Mouse (Mus musculus) megakaryocyte, adult 5-6 weeks (primary cell): ENCODE measurements around the gene Rab25. TPM values are rescaled to one million over a fixed set of nuclear protein-coding genes. Genes with fewer than 3 reads are reported as not detected.
"Not testable (repeated sequence)": the region's sequence is repeated elsewhere in the genome, so short reads cannot be mapped to it uniquely, and the experiment has no call there.

Experiments used
- ATAC-seq: 2 replicates; pipeline ENCODE4 v1.8.0; 2016; ENCODE audit warnings: mild to moderate bottlenecking, inconsistent platforms; ENCODE audit not compliant: poor library complexity, severe bottlenecking
- total RNA-seq, 2 experiments: library from RNA; stranded (forward) in 1 of 2; stranded (reverse) in 1 of 2; fragments of 153-499, 151-499 nt in 1 of 2; fragments of 221-1000, 200-1000 nt in 1 of 2; gene quantifications; 2 replicates each; pipeline versions ENCODE4 v1.2.3 to v1.2.4; 2015 to 2017

The Rab25 gene
- total RNA-seq (2015) = not detected in 2 replicates
- not detected in 2 replicates for total RNA-seq (2017)

DNA sequence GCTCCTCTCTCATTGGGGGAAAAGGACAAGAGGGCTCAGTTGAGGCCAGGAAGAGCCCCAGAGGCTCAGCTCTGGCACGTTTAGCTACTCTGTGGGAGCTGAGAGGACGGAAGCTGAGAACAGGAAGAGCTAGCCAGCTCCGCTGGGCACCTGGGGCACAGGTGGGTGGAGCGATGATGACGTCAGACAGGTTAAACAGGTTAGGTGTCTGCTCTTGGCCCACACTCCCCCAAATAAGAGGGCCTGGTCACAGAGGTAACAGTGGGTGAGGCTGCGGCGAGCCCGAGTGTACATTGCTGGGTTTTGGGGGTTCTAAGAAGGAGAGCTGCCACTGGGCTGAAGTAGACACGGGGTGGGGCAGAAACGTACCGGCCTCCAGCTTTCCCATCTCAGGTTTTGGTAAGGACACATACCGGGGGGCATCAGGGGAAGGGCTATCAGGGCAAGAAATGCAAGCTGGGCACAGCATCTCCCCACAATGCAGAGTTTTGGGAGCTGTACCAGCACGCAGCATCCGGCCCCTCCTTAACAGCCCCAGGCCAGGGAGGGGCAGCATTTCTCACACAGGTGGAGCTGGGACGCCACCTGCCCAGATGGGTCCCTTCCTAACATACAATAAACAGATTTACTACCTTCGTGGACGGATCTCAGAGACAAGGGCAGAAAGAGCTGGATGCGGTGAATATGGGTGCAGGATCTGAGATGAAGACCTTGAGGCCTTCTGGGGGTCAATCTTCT lies at the start of gene Rab25:
Rab25 (minus strand) TSS at position 121 of the 738 bp plus-strand sequence.
- ATAC-seq = no peak

DNA sequence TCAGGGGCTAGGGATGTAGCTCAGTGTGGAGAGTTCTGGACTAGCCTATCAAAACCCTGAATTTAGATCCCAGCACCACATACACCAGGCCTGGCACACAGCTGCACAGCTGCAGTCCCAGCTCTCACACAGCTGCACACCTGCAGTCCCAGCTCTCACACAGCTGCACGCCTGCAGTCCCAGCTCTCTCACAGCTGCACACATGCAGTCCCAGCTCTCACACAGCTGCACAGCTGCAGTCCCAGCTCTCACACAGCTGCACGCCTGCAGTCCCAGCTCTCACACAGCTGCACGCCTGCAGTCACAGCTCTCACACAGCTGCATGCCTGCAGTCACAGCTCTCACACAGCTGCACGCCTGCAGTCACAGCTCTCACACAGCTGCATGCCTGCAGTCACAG lies 48.4 kb upstream of the Rab25 start:
- not testable (repeated sequence) for ATAC-seq

DNA sequence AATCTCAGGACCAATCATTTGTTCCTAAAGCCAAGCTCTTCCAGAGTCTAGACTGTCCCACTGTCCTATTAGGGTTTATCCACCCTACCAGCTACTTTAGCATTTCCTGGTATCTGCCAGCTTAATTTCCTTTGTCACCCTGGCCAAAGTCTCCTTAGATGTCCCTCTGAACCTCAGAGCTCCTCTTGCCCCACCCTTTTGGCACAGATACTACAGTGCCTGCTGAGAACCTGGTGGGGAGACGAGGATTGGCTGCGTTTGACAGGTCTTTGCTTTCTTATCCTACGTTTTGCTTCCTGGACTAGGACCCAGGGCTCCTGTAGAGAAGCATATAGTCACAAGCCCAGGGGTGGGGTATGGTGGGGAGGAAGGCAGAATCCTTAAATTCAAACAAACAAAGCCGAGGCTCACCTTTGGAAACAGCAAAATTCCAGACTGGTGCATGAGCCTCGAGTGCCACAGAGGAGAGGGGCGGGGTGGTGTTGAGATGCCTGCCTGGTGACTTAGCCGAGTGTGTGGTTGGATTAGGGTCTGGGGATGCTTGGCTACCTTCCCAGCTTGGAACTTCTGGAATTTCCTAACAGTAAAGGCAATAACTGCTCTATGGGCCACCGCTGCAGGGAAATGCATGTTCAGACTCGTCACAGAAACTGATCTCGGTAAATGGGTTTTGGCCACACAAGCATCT lies 45.9 kb upstream of the Rab25 start:
- ATAC-seq = no peak

DNA sequence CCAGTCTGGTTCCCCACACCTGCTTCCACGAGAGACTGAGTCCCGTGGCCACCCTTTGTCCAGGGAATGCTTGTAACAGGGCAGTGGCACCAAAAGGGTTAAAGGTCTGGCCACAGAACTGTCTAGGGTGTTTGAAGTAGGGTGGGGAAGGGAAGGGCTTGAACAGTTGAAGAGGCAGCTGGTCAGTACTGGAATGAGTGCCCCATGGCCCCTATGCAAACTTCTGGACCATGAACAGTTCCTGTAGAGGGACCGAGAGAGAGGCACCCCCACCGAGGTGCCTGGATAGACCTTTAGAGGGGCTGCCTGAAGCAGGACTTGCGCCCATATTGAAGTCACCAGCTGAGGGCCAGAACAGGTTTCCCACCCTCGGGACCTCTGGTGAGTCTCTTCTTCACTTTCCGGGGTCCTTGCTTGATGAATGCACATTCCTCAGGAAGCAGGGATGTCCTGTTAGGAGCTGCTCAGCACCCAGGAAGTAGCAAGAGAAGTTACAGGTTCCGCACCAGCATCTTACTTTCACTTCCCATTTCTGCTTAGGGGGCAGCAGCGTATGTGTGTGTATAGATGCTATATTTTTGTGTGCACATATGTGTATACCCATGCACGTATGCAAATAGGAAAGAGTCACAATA lies 45.0 kb upstream of the Rab25 start:
- peak; percentile 74 for ATAC-seq

DNA sequence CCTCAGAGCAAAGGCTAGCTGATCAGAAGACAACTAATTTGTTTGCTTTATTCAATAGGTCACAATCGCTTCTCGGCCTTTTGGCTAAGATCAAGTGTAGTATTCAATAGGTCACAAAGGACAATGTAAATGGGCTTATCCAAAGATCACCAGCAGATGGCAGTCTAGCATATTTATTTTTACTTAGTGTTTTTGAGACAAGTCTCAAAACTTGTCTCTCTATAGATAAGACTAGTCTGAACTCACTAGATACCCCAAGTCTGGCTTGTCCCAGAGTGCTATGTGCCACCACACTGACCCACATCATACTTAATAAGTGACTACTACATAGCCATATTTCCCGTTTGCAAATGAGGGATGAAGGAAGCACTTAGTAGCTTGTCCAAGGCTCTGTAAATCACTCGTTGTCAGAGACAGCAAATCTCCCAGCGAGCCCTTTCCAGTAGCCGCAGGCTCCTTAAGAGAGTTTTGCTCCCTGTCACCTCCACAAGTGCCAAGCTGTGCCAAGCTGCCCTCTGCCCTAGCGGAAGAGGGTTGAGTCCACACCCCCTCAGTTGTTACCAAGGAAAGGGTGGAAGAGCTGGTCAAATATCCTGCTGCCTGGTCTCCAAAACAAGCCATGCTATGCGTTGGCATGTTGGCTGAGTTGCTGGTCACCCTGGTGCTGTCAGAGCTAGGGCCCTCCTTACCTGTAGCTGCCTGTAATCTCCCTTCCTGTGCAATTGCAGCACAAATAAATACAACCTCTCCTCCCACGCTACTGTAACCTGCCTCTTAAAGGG lies 44.0 kb upstream of the Rab25 start:
- peak; percentile 73 for ATAC-seq

DNA sequence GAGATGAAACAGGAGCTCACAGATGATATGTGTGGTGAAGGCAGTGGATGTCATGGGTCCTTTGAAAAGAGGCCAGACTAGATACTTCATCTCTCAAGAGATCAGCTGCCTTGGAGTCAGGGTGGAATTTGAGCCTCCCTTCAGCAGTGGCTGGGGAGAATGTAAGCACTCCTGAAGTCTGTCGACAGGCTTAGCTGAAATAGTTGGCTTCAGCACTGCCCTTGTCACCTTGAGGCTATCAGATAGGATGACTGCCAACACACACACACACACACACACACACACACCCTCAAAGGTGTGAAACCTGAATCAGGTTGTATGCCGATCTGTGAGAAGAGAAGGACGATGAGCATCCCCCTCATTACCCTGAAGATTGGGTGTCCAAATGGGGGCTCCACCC lies 42.9 kb upstream of the Rab25 start:
- ATAC-seq = no peak

DNA sequence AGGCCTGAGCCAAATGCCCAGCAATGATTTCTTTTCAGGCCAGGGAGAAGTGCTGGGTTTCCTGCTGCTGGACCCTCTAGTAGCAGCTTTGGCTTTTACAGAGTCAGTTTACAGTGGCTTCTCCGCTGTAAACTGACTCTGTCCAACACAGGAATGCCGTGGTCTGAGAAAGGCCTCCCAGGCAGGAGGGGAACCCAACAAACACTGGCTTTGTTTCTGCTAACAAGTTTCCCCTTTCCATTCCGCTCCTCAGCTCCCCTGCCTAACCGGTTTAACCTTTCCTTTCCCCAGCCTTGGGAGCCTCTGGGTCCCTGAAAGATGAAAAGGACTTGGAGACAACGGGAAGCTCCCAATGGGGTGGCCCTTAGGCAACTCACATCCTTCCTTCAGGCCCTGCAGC lies 42.1 kb upstream of the Rab25 start:
- ATAC-seq = no peak

DNA sequence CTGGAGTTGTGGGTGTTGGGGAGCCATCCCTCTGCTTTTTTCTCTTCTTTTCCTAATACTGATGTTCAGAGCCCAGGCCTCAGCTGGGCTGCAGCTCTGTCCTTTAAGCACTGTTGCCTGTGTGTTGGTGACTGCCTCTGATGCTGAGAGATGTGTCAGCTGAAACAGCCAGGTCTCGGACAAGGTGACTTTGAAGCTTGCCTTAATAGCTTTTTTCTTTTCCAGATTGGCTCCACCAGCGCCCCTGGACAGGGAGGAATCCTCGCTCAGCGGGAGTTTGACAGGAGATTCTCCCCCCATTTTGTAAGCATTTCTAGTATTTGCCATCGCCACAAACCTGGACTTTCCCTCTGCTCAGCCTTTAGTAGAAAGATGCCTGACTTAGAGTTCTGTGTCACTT lies 38.5 kb upstream of the Rab25 start:
- ATAC-seq = no peak

DNA sequence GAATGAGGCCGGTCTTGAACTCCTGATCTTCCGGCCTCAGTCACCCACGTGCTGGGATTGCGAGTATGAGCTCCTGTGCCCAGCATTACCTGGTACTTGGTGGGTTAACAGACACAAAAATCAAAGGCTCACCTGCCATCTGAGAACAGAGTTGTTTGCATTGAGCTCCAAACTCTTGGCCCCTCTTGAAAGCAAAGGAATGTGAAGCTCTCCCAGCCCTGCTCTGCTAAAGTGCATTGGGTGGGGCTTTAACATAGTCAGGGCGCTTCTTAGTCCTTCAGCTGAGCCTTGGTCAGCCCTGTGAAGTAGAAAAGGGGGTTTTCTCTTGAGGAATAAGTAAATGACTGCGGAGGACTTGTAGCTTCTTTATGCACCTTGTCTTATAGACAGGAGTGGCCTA lies 37.7 kb upstream of the Rab25 start:
- no peak for ATAC-seq

DNA sequence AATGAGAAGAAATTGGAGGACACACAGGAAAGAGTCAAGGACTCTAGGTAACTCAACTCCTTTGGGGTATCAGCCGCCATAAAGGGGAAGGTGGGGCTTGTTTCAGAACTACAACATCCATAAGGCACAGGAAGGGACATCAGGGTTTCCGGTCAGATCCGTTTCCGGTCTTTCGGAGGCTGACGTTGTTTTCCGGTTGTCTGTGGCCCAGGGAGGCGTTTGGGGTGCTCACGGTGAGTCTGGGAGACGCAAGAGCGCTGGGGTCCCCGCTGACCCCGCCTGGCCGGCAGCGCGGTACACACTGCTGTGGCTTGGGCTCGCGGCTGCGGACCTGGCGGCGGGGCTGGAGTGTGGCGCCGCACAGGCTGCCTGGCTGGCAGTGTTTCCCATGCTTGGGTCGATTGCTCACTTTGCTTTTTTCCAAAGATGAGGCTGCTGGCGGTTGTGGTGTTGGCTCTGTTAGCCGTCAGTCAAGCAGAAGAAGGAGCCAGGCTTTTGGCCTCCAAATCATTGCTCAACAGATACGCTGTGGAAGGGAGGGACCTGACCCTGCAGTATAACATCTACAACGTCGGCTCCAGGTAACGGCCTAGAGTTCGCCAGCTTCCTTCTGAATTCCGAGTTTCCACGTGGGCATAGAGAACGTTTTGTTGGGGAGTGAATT lies 31.5 kb upstream of the Rab25 start:
- ATAC-seq = peak; percentile 100

DNA sequence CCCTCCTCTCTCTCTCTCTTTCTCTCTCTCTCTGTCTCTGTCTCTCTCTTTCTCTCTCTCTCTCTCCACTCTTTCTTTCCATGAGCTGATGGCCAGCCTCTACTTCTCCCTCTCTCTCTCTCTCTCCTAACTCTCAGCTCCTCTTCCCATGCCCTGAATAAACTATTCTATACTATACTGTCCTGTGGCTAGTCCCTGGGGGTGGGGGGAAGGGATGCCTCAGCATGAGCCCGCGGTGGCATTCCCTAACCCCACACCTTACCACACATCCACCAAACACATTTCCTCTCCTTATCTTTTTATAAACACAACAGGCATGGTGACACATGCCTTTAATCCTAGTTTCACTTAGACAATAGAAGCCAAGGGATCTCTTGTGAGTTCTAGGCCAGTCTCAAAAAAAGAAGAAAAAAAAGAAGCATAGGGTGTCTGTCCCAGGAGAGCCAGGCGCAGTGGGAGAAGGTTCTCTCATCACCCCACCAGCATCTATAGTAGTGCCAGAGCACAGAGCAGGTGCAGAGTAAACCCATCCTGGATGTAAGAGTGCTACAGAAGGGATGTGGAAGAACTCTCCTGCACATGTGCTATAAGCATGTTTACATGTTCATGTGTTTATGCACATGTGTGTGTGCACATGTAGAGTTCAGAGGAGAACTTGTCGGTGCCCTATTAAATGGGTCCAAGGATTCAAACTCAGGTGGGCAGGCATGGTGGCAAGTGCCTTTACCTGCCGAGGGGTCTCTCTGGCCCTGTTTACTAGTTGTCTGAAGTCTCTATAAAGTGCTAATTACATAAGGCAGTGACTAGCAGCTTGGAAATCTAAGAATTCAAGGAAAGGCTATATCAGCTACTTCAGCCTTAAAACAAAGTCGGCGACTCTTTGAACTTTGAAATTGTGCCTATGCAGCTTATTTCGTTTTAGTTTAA lies 30.7 kb upstream of the Rab25 start:
- no peak for ATAC-seq

DNA sequence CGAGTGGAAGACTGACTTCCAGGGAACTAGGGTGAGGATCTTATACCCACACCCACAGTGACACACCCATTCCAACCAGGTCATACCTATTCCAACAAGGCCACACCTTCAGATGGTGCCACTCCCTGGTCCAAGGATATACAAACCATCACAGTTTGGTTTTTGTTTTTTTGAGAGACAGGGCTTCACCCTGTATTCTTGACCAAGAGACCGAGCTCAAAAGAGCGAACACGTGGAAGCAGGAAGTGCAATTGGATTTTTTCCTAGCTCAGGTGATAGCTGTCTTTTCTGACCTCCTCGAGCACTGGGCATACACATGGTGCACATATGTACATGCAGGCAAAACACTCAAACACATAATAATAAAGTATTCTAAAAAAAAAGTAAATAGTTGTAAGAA lies 29.7 kb upstream of the Rab25 start:
- not testable (repeated sequence) for ATAC-seq

DNA sequence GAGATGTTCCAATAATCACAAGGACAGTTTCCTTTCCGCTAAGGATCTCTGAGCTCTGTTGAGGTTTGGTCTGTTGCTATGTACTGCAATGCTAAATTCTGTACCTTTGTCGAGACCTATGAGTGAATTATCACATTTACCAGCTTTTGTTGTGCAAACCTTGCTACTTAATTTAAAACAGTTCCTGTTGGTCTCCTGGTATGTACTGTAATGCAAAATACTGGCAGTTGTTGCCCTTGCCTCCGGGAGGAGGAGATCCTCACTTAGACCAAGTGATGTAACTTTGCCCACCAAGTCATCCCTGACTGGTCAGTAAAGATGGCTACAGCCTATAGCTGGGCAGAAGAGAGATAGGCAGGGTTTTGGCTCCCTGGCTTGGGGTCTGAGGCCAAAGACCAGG lies 27.4 kb upstream of the Rab25 start, which contains the start of gene Ssr2:
Ssr2 (plus strand) TSS at position 337 of the 400 bp plus-strand sequence.
- no peak for ATAC-seq

DNA sequence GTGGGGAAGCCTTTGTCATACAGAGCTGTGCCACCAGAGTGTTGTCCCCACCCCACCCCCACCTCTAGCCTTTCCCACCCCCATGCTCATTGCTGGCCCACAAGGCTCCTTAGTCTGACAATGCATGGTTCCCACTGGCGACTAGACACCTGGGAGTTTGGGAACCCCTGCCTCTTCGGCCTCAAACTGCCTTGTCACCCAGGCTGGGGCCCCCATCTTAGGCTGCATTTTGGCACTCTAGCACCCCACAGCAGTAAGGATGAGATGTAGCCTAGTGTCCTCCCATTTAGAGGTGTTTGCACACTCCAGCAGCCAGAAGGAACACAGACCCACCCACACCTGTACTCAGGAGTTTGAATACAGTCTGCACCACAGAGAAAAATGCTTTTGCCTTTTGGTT lies 25.7 kb upstream of the Rab25 start:
- ATAC-seq = no peak

DNA sequence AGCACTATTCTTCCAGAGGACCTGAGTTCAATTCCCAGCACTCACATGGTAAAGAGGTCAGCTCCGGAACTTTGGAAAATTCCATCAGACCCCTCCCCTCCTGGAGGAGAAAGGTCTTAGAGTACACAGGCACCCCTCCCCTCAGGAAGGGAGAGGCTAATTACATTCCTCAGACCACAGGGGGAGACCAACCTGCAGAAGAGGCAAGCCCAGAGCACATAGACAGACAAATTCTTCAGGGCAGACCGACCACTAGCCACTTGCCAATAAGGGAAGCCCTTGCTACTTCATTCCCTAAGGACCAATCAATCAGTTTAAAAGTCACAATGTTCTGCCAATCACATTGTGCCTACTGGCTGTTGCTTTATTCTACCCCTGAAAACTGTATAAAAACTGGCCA lies 24.7 kb upstream of the Rab25 start:
- ATAC-seq = no peak

DNA sequence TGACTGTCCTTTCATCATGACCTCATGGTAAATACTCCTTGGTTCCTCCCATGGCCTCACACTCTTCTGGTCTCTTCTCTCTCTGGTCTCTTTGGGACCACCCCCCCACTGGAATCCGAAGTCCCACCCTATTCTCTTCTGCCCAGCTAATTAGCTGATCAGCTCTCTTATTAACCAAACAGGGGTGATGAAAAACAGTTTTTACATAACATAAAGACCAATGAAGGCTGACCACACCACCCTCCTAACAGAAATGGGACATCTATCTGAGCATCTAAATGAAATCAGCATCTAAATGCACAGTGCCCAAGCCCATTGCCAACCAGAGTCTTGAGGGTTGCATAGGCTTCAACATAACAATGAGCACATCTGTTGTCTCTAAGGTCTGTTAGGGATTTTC lies 23.8 kb upstream of the Rab25 start:
- no peak for ATAC-seq

DNA sequence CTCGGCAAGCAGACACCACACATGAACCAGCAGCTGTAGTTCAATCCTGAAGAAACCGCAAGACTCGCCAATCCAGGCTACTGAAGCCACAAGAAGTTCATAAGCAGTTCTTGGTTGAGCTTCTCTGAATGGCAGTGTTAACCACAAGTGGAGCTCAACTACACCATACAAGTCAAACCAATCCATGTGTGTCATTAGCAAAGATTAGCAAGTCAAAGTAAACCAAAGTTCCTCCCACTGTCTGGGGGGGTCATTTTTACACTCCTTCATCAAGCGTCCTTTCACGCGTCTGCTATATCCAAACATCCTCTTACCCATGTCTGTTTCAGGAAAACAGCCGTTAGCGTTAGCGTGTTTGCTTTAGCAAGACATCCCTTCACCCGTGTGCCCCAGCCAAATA lies 22.2 kb upstream of the Rab25 start:
- no peak for ATAC-seq

DNA sequence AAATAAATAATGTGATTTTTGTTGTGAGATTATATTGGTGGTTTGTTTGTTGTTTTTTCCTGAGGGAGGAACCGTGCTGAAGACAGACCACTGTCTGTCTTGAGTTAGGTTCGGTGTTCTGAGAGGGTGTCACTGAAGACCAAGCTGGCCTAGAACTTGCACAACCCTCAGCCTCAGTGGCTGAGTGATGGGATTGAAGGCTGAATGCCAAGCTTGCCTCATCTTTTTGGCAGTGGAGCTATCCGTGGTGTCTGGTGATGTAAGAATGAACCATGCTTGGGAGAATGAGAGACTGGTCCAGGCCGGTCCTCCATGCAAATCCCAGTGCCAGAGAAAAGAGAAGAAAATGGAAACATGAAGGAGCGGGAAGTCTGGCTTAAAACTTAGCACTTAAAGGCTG lies 21.6 kb upstream of the Rab25 start:
- ATAC-seq = no peak

DNA sequence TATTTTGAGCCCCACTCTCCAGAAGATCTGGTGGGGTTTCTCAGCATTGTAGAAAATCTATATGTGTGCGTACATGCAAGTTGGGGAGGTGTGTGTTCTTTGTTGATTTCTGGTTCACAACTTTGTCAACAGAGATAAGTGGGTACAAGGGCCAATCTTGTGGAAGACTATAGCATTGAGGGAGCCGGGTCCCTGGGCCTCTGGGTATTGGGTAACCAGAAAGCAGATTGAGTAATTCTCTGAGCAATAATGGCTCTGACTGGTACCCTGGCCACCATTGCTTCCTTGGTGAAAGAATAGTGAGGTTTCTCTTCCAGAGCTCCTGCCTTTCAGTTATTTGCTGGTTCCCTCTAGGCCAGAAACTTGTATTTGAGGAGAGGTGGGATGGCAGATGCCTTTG lies 21.0 kb upstream of the Rab25 start:
- ATAC-seq = 0 out of 2 replicates have a peak, but pooled peaks have one; percentile 24

DNA sequence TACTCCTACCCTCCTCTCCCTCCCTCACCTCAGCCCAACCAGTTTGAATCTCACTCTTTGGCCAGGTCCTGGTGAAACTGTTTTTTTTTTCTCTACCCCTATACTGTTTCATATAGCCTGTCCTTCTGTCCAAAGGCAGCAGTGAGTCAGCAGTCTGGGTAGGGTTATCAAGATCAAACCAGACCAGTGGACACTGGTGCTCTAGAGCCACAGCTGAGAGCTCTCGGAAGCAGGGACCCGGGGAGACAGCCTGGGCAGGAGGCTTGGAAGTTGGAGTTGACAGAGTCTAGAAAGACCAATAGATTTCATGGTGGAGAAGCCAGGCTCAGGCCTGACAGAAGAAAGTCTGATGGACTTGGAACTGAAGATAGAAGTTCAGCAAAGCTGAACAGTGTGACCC lies 20.5 kb upstream of the Rab25 start:
- ATAC-seq = no peak
